Comparison of ENCODE assay signal across 25 mouse cellular contexts in genomic region chr2:9818177-9818785, GRCm38 (mm10).
A peak's percentile ranks its signal among the peaks of the same experiment; 100 is the strongest.
DNase-seq lines count a peak whose midpoint lies in the region; ATAC-seq and TF ChIP-seq lines count a peak whose summit lies in the region.
"Had no signal": no experiment of that assay in that cellular context is flagged by ENCODE, and none has a peak within 500 bp of the region (broad histone marks: within the 10 kb centered on the region; RNA-seq: fewer than 3 reads in every experiment).

No protein-coding gene starts in this region.

- H3K9ac ChIP-seq in kidney, embryonic 15.5 days: no peak overlapping the region
- no peak overlapping the region for H3K9ac ChIP-seq in lung, postnatal 0 days (replicated peaks; ENCODE audit: low read depth)
- no peak overlapping the region for H3K9ac ChIP-seq in forebrain, embryonic 16.5 days (replicated peaks; ENCODE audit: low read depth, low read length)
- no peak overlapping the region for H3K9ac ChIP-seq in forebrain, embryonic 13.5 days
- H3K9ac ChIP-seq: embryonic facial prominence, embryonic 15.5 days; forebrain, postnatal 0 days; hindbrain, embryonic 12.5 days; limb, embryonic 15.5 days; liver, embryonic 15.5 days; midbrain, embryonic 13.5 days; neural tube, embryonic 12.5 days; stomach, embryonic 15.5 days had no signal

- no peaks in the 10 kb centered on the region for H3K27me3 ChIP-seq in kidney, embryonic 15.5 days
- no peaks in the 10 kb centered on the region for H3K27me3 ChIP-seq in lung, postnatal 0 days (replicated peaks; ENCODE audit: insufficient read depth, low read length)
- no peaks in the 10 kb centered on the region for H3K27me3 ChIP-seq in small intestine, adult 2 months (ENCODE audit: control insufficient read depth, insufficient read depth, low read length)
- H3K27me3 ChIP-seq in forebrain, embryonic 16.5 days (replicated peaks; ENCODE audit: control insufficient read depth, insufficient read depth, low read length): no peaks in the 10 kb centered on the region
- H3K27me3 ChIP-seq in forebrain, embryonic 13.5 days: no peaks in the 10 kb centered on the region
- H3K27me3 ChIP-seq: embryonic facial prominence, embryonic 15.5 days; hindbrain, embryonic 12.5 days; limb, embryonic 15.5 days; liver, embryonic 15.5 days; midbrain, embryonic 13.5 days; neural tube, embryonic 12.5 days; stomach, embryonic 15.5 days had no signal

- H3K36me3 ChIP-seq in kidney, embryonic 15.5 days: no peaks in the 10 kb centered on the region
- H3K36me3 ChIP-seq in lung, postnatal 0 days (ENCODE audit: insufficient read depth, low read length): no peaks in the 10 kb centered on the region
- no peaks in the 10 kb centered on the region for H3K36me3 ChIP-seq in small intestine, adult 2 months (ENCODE audit: control insufficient read depth, insufficient read depth, low read length)
- H3K36me3 ChIP-seq in forebrain, embryonic 16.5 days (ENCODE audit: control insufficient read depth, insufficient read depth): no peaks in the 10 kb centered on the region
- no peaks in the 10 kb centered on the region for H3K36me3 ChIP-seq in forebrain, embryonic 13.5 days (ENCODE audit: poor library complexity, severe bottlenecking)
- H3K36me3 ChIP-seq: embryonic facial prominence, embryonic 15.5 days; hindbrain, embryonic 12.5 days; limb, embryonic 15.5 days; liver, embryonic 15.5 days; midbrain, embryonic 13.5 days; neural tube, embryonic 12.5 days; stomach, embryonic 15.5 days had no signal

- no peak for TF ChIP-seq POLR2A in small intestine, adult 2 months (IDR thresholded peaks at IDR 0.05; ENCODE audit: low read depth, low read length)

- H3K4me3 ChIP-seq in kidney, embryonic 15.5 days (replicated peaks): no peak overlapping the region
- H3K4me3 ChIP-seq in lung, postnatal 0 days (ENCODE audit: low read depth, low read length): no peak overlapping the region
- H3K4me3 ChIP-seq in small intestine, adult 2 months (ENCODE audit: low read depth, low read length): no peak overlapping the region
- H3K4me3 ChIP-seq in forebrain, embryonic 16.5 days (replicated peaks; ENCODE audit: low read length): no peak overlapping the region
- H3K4me3 ChIP-seq in forebrain, embryonic 13.5 days: no peak overlapping the region
- H3K4me3 ChIP-seq: embryonic facial prominence, embryonic 15.5 days; hindbrain, embryonic 12.5 days; limb, embryonic 15.5 days; liver, embryonic 15.5 days; megakaryocyte, embryonic 14.5 days; midbrain, embryonic 13.5 days; neural tube, embryonic 12.5 days; stomach, embryonic 15.5 days had no signal

- TF ChIP-seq EP300 in lung, postnatal 0 days (IDR thresholded peaks at IDR 0.05): no peak

- no peaks in the 10 kb centered on the region for H3K4me1 ChIP-seq in kidney, embryonic 15.5 days
- H3K4me1 ChIP-seq in lung, postnatal 0 days (ENCODE audit: insufficient read depth, low read depth, low read length): no peaks in the 10 kb centered on the region
- peaks cover 14% of the 10 kb centered on the region; the same call in 1 of the 2 replicates for H3K4me1 ChIP-seq in small intestine, adult 2 months (ENCODE audit: control insufficient read depth, insufficient read depth, insufficient read length, low read length)
- no peaks in the 10 kb centered on the region for H3K4me1 ChIP-seq in forebrain, embryonic 16.5 days (replicated peaks; ENCODE audit: control insufficient read depth, insufficient read depth, low read length)
- no peaks in the 10 kb centered on the region for H3K4me1 ChIP-seq in forebrain, embryonic 13.5 days
- H3K4me1 ChIP-seq: embryonic facial prominence, embryonic 15.5 days; hindbrain, embryonic 12.5 days; limb, embryonic 15.5 days; liver, embryonic 15.5 days; megakaryocyte, embryonic 14.5 days; midbrain, embryonic 13.5 days; neural tube, embryonic 12.5 days; stomach, embryonic 15.5 days had no signal

- no peak for DNase-seq in kidney, adult 18-20 months
- DNase-seq in lung, postnatal 0 days (ENCODE audit: low spot score): peak; percentile 15
- no peak for DNase-seq in lung, postnatal 25 days (ENCODE audit: low spot score)
- peak; percentile 23 for DNase-seq in R1 (ENCODE audit: low read depth, low spot score)
- DNase-seq: adrenal gland, postnatal 25 days; B cell, adult 2 months; cerebellum, adult 8-10 months; forebrain, postnatal 0 days; left cerebral cortex, postnatal 4 days; lung, postnatal 14 days; retina, postnatal 1 day; thymus, adult 18-20 months; thymus, postnatal 36 days had no signal

- no peaks in the 10 kb centered on the region for H3K9me3 ChIP-seq in kidney, embryonic 15.5 days (replicated peaks)
- no peaks in the 10 kb centered on the region for H3K9me3 ChIP-seq in lung, postnatal 0 days (ENCODE audit: low read length)
- no peaks in the 10 kb centered on the region for H3K9me3 ChIP-seq in forebrain, embryonic 16.5 days (ENCODE audit: control insufficient read depth, low read length)
- H3K9me3 ChIP-seq in forebrain, embryonic 13.5 days (replicated peaks): no peaks in the 10 kb centered on the region
- H3K9me3 ChIP-seq: embryonic facial prominence, embryonic 15.5 days; hindbrain, embryonic 12.5 days; limb, embryonic 15.5 days; liver, embryonic 15.5 days; megakaryocyte, embryonic 14.5 days; midbrain, embryonic 13.5 days; neural tube, embryonic 12.5 days; stomach, embryonic 15.5 days had no signal

- no peak for ATAC-seq in kidney, embryonic 15.5 days (replicated peaks; ENCODE audit: low FRiP score)
- ATAC-seq in lung, postnatal 0 days: no peak
- ATAC-seq in forebrain, embryonic 16.5 days: no peak
- no peak for ATAC-seq in forebrain, embryonic 13.5 days
- ATAC-seq: forebrain, postnatal 0 days; midbrain, embryonic 13.5 days had no signal

- no peak for TF ChIP-seq CTCF in lung, postnatal 0 days (IDR thresholded peaks at IDR 0.05)
- TF ChIP-seq CTCF in small intestine, adult 2 months (IDR thresholded peaks at IDR 0.05; ENCODE audit: extremely low read depth, insufficient read length, insufficient replicate concordance, low read depth, low read length): no peak

- 0 out of 2 replicates have a peak overlapping the region, but pooled peaks have one; percentile 18 for H3K27ac ChIP-seq in kidney, embryonic 15.5 days
- no peak overlapping the region for H3K27ac ChIP-seq in lung, postnatal 0 days (ENCODE audit: low read length)
- peak overlapping the region; percentile 21; the same call in 1 of the 2 replicates for H3K27ac ChIP-seq in small intestine, adult 2 months (ENCODE audit: insufficient read depth, low read depth, low read length)
- no peak overlapping the region for H3K27ac ChIP-seq in forebrain, embryonic 16.5 days (ENCODE audit: low read length)
- H3K27ac ChIP-seq in forebrain, embryonic 13.5 days: no peak overlapping the region
- H3K27ac ChIP-seq: embryonic facial prominence, embryonic 15.5 days; hindbrain, embryonic 12.5 days; limb, embryonic 15.5 days; liver, embryonic 15.5 days; midbrain, embryonic 13.5 days; neural tube, embryonic 12.5 days; stomach, embryonic 15.5 days had no signal

- WGBS in kidney, embryonic 15.5 days: 57% methylated on average over 7 of the region's 7 CpGs
- WGBS in lung, postnatal 0 days: 39% methylated on average over 7 of the region's 7 CpGs
- WGBS in small intestine, adult 2 months: 21% methylated on average over 7 of the region's 7 CpGs
- WGBS in forebrain, embryonic 16.5 days: 75% methylated on average over 7 of the region's 7 CpGs
- 80% methylated on average over 7 of the region's 7 CpGs for WGBS in forebrain, embryonic 13.5 days

- H3K4me2 ChIP-seq in kidney, embryonic 15.5 days: no peak overlapping the region
- H3K4me2 ChIP-seq in lung, postnatal 0 days (replicated peaks; ENCODE audit: low read depth, low read length): no peak overlapping the region
- no peak overlapping the region for H3K4me2 ChIP-seq in forebrain, embryonic 16.5 days (ENCODE audit: low read length)
- H3K4me2 ChIP-seq in forebrain, embryonic 13.5 days: no peak overlapping the region
- H3K4me2 ChIP-seq: embryonic facial prominence, embryonic 15.5 days; hindbrain, embryonic 12.5 days; limb, embryonic 15.5 days; liver, embryonic 15.5 days; midbrain, embryonic 13.5 days; neural tube, embryonic 12.5 days; stomach, embryonic 15.5 days had no signal

Comparison
In these comparisons a context has a peak if more than half of its experiments do, and no peak if none do; other contexts are left out.
1. DNase-seq: peak in lung, postnatal 0 days (single experiment) and R1 (single experiment); none in kidney, adult 18-20 months (single experiment) and lung, postnatal 25 days (single experiment).
2. H3K27ac ChIP-seq: peak in kidney, embryonic 15.5 days (single experiment) and small intestine, adult 2 months (single experiment); none in lung, postnatal 0 days (single experiment), forebrain, embryonic 16.5 days (single experiment) and forebrain, embryonic 13.5 days (single experiment).